Comparison of ENCODE assay signal across 9 mouse cellular contexts in the genomic region with DNA sequence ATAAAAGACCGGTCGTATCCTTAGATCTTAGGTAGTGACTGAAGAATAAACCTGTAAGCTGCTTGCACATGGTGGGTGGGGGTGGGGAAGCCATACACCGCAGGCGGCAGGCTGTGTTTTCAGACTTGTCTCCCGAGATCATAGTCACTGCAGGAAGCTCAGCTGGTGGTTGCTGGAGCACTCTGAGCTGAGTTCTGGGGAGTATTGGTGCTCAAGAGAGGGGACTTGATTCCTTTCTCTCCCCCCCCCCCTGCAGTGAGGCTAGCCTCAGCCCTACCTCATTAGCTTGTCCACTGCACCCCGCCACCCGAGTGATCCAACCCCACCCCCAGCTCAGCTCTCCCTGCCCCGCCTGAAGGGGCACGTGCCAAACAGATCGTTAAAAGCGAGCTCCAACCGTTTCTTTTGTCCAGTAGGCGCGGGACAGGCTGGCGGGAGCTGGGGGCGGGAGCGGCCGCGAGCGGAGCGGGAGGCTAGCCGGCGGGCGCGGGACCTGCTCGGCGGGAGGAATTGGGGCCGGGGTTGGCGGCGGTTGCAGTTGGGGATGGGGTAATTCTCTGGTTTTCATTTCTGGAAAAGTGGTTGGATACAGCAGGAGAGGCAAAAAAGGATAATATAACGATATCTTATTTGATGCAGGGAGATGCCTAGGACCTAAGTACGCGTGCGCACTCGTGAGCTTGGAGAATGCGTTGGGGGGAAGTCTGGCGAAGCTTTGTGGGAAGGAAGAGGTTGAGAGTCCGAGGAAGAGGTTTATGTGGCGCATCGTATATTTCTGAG. TPM values are rescaled to one million over a fixed set of nuclear protein-coding genes. Genes with fewer than 3 reads are reported as not detected.
A peak's percentile ranks its signal among the peaks of the same experiment; 100 is the strongest.
DNase-seq lines count a peak whose midpoint lies in the region; ATAC-seq lines count a peak whose summit lies in the region.
"Had no signal": no experiment of that assay in that cellular context is flagged by ENCODE, and none has a peak within 500 bp of the region (broad histone marks: within the 10 kb centered on the region; RNA-seq: fewer than 3 reads in every experiment).

No protein-coding gene starts in this region.

- under 1% methylated on average over 39 of the region's 40 CpGs for WGBS in limb, embryonic 13.5 days
- under 1% methylated on average over 40 of the region's 40 CpGs for WGBS in neural tube, embryonic 11.5 days

- peak; percentile 12 for DNase-seq in cerebellum, adult 11 months
- no peak for DNase-seq in cerebellum, adult 11-12 months
- peak; percentile 15 for DNase-seq in urinary bladder, postnatal 14 days (ENCODE audit: low spot score)
- DNase-seq in urinary bladder, postnatal 10 days (ENCODE audit: low spot score) = no peak
- peak; percentile 73 for DNase-seq in neural tube, embryonic 11.5 days (ENCODE audit: low spot score)
- peak; percentile 51 for DNase-seq in thymus, postnatal 25 days

- no peak overlapping the region for H3K27ac ChIP-seq in limb, embryonic 13.5 days
- no peak overlapping the region for H3K27ac ChIP-seq in neural tube, embryonic 11.5 days (ENCODE audit: low read depth, low read length)

- H3K9ac ChIP-seq in limb, embryonic 13.5 days = peak overlapping the region; percentile 68
- H3K9ac ChIP-seq in neural tube, embryonic 11.5 days (ENCODE audit: low read length) = peak overlapping the region; percentile 67

- ATAC-seq in granulocyte monocyte progenitor cell, adult 5-6 weeks (replicated peaks; ENCODE audit: poor library complexity, severe bottlenecking) = 0 out of 2 replicates have a peak, but pooled peaks have one; percentile 9
- peak; percentile 51 for ATAC-seq in limb, embryonic 13.5 days (ENCODE audit: low FRiP score, low read depth)
- ATAC-seq in neural tube, embryonic 11.5 days (ENCODE audit: insufficient read depth, low FRiP score, low TSS enrichment) = peak; percentile 70

- peak overlapping the region; percentile 58 for H3K4me3 ChIP-seq in limb, embryonic 13.5 days
- H3K4me3 ChIP-seq in neural tube, embryonic 11.5 days (ENCODE audit: low read depth, low read length) = peak overlapping the region; percentile 49

- H3K4me2 ChIP-seq in limb, embryonic 13.5 days (replicated peaks) = peak overlapping the region; percentile 93
- peak overlapping the region; percentile 86 for H3K4me2 ChIP-seq in neural tube, embryonic 11.5 days (ENCODE audit: low read depth)

- H3K27me3 ChIP-seq in limb, embryonic 13.5 days = peaks cover 43% of the 10 kb centered on the region
- peaks cover 39% of the 10 kb centered on the region for H3K27me3 ChIP-seq in neural tube, embryonic 11.5 days (ENCODE audit: control insufficient read depth, insufficient read depth, low read length)

- H3K36me3 ChIP-seq in limb, embryonic 13.5 days = no peaks in the 10 kb centered on the region
- no peaks in the 10 kb centered on the region for H3K36me3 ChIP-seq in neural tube, embryonic 11.5 days (ENCODE audit: control insufficient read depth, insufficient read depth, low read length)

- no peaks in the 10 kb centered on the region for H3K9me3 ChIP-seq in limb, embryonic 13.5 days
- H3K9me3 ChIP-seq in neural tube, embryonic 11.5 days (ENCODE audit: control insufficient read depth, low read length) = no peaks in the 10 kb centered on the region

- peaks cover 18% of the 10 kb centered on the region for H3K4me1 ChIP-seq in limb, embryonic 13.5 days
- H3K4me1 ChIP-seq in neural tube, embryonic 11.5 days (ENCODE audit: control insufficient read depth, insufficient read depth, low read length) = peaks cover 12% of the 10 kb centered on the region; the same call in 1 of the 2 replicates

RNA-seq across cellular contexts. Expression of a gene that starts 2.9 kb away (rescaled TPM):
- not detected in 2 replicates for total RNA-seq in granulocyte monocyte progenitor cell, adult 5-6 weeks (2014; fragmentation: Nextera tagmentation)
- total RNA-seq in granulocyte monocyte progenitor cell, adult 5-6 weeks (2017) = not detected in 2 replicates
- polyA plus RNA-seq in limb, embryonic 13.5 days (2015; fragmentation: Nextera tagmentation; extraction: Ambion mirVana) = not detected in 2 replicates
- 0.16 TPM in 1 of 2 replicates, not detected in the other for polyA plus RNA-seq in neural tube, embryonic 11.5 days (2014; fragmentation: Nextera tagmentation; extraction: Ambion mirVana)
- total RNA-seq: gastrocnemius, postnatal 4 days had no signal

RNA-seq across cellular contexts. Expression of a gene that starts 14.2 kb away (rescaled TPM):
- not detected in 2 replicates for total RNA-seq in granulocyte monocyte progenitor cell, adult 5-6 weeks (2014; fragmentation: Nextera tagmentation)
- not detected in 2 replicates for total RNA-seq in granulocyte monocyte progenitor cell, adult 5-6 weeks (2017)
- polyA plus RNA-seq in limb, embryonic 13.5 days (2015; fragmentation: Nextera tagmentation; extraction: Ambion mirVana) = 201 and 206 TPM in 2 replicates
- 95.2 and 101 TPM in 2 replicates for polyA plus RNA-seq in neural tube, embryonic 11.5 days (2014; fragmentation: Nextera tagmentation; extraction: Ambion mirVana)

RNA-seq across cellular contexts. Expression of a gene that starts 38.3 kb away (rescaled TPM):
- not detected in 2 replicates for total RNA-seq in granulocyte monocyte progenitor cell, adult 5-6 weeks (2014; fragmentation: Nextera tagmentation)
- not detected in 2 replicates for total RNA-seq in granulocyte monocyte progenitor cell, adult 5-6 weeks (2017)
- polyA plus RNA-seq in limb, embryonic 13.5 days (2015; fragmentation: Nextera tagmentation; extraction: Ambion mirVana) = not detected in 2 replicates
- polyA plus RNA-seq in neural tube, embryonic 11.5 days (2014; fragmentation: Nextera tagmentation; extraction: Ambion mirVana) = not detected in 2 replicates
- total RNA-seq: gastrocnemius, postnatal 4 days had no signal

RNA-seq across cellular contexts. Expression of a gene that starts 44.4 kb away (rescaled TPM):
- 1.7 TPM in 1 of 2 replicates, not detected in the other for total RNA-seq in granulocyte monocyte progenitor cell, adult 5-6 weeks (2014; fragmentation: Nextera tagmentation)
- total RNA-seq in granulocyte monocyte progenitor cell, adult 5-6 weeks (2017) = 1.3 and 6.3 TPM in 2 replicates
- 0.23 and 0.29 TPM in 2 replicates for polyA plus RNA-seq in limb, embryonic 13.5 days (2015; fragmentation: Nextera tagmentation; extraction: Ambion mirVana)
- 0.12 and 0.50 TPM in 2 replicates for polyA plus RNA-seq in neural tube, embryonic 11.5 days (2014; fragmentation: Nextera tagmentation; extraction: Ambion mirVana)

Comparison
In these comparisons a context has a peak if more than half of its experiments do, and no peak if none do; other contexts are left out.
1. DNase-seq: peak in cerebellum, adult 11 months (single experiment), urinary bladder, postnatal 14 days (single experiment), neural tube, embryonic 11.5 days (single experiment) and thymus, postnatal 25 days (single experiment); none in cerebellum, adult 11-12 months (single experiment) and urinary bladder, postnatal 10 days (single experiment).
2. ATAC-seq: peak in every context shown above with its lines; median percentile 70 in neural tube, embryonic 11.5 days; 51 in limb, embryonic 13.5 days; 9 in granulocyte monocyte progenitor cell, adult 5-6 weeks.